Mouse (Mus musculus): Measurements from ENCODE around the gene Mccc1. TPM values are rescaled to one million over a fixed set of nuclear protein-coding genes. Genes with fewer than 3 reads are reported as not detected.

Gene Mccc1
- polyA plus RNA-seq (2012; rRNA removed) = 38.5 and 39.3 TPM in 2 replicates

DNA sequence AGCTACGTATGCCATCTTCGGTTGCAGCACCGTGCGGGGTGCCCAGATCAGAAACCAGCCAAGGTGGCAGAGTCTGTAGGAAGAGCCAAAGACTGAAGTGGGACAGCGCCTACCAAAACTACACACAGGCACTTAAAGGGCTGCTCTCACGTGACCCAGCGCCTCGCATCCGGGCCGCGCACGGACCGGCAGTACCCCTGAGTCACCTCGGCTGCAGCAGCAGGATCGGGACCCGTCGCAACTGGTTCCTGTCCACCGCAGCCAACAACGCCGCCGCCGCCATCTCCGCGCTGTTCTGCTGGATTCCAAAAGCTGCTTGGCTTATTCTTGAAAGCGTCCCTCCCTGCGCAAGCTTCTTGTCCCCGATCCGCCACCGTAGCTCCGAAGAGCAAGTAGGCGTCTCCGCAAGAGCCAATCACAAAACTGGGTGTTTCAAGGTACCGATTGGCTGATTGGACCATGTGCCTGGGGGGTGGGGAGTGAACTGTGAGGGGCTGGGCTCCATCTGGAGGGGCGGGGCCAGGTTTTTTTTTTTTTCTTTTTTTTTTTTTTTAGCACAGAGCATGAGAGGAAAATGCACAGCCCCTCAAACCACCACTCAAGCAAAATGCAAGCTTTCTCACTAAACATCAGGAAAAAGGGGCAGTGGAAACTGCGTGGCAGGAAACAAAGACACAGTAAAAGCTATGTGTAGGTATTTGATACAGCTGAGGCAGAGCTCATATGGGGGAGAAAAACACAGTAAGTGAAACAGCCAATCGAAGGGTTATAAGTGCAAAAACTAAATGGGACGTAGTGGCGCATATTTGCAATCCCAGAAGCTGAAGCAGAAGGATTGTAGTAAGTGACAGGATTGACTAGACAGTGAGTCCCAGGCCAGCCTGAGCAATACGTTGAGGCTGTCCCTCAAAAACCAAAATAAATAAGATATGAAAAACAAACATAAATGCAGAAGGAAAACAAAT, at the start of gene Mccc1:
Mccc1 (minus strand) TSS at position 404 of the 965 bp plus-strand sequence.
- TF ChIP-seq CTCF (IDR thresholded peaks at IDR 0.05; ENCODE audit: borderline replicate concordance, insufficient read depth, low read depth, low read length) (no peak), POLR2A (IDR thresholded peaks at IDR 0.05; ENCODE audit: borderline replicate concordance, insufficient read depth, low read length) (peak; percentile 46; the same call in 1 of the 2 replicates)
- peaks cover 4% of the 10 kb centered on the region; the same call in 1 of the 2 replicates for H3K4me1 ChIP-seq (ENCODE audit: control insufficient read depth, insufficient read depth, low read length)
- peak within 1 kb of the TSS; percentile 84 for H3K4me3 ChIP-seq (replicated peaks; ENCODE audit: insufficient read depth, low read depth, low read length)
- WGBS = 2% methylated on average over 39 of the region's 39 CpGs
- H3K27me3 ChIP-seq (ENCODE audit: control insufficient read depth, insufficient read depth, low read length) = no peaks in the 10 kb centered on the region
- peak within 1 kb of the TSS; percentile 92 for H3K27ac ChIP-seq (ENCODE audit: insufficient read depth, low read length)
- DNase-seq = peak; percentile 98

DNA sequence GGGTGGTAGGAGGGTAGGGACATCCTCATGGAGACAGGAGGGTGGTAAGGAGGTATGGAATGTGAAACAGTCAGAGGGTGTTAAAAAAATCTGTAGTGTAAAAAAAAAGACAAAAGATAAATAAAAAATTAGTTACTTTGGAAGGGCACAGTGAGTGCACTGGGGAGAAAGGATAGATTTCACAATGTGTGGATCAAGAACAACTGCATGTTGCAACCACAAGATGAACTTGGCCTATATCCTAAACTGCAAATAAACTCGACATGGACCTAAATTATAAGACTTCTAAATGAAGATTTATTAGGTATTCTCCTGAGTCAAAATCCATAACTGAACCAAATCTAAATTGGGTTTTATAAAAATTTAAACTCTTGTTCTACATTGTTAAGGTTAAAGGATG, 48.6 kb upstream of the Mccc1 start:
- 71% methylated on average over 1 of the region's 1 CpGs for WGBS
- Histone ChIP-seq H3K27ac (ENCODE audit: insufficient read depth, low read length) (no peak overlapping the region), H3K4me1 (ENCODE audit: control insufficient read depth, insufficient read depth, low read length) (no peaks in the 10 kb centered on the region), H3K4me3 (replicated peaks; ENCODE audit: insufficient read depth, low read depth, low read length) (no peak overlapping the region), H3K27me3 (ENCODE audit: control insufficient read depth, insufficient read depth, low read length) (no peaks in the 10 kb centered on the region)
- TF ChIP-seq CTCF (IDR thresholded peaks at IDR 0.05; ENCODE audit: borderline replicate concordance, insufficient read depth, low read depth, low read length) (no peak), POLR2A (IDR thresholded peaks at IDR 0.05; ENCODE audit: borderline replicate concordance, insufficient read depth, low read length) (no peak)
- DNase-seq = no peak

DNA sequence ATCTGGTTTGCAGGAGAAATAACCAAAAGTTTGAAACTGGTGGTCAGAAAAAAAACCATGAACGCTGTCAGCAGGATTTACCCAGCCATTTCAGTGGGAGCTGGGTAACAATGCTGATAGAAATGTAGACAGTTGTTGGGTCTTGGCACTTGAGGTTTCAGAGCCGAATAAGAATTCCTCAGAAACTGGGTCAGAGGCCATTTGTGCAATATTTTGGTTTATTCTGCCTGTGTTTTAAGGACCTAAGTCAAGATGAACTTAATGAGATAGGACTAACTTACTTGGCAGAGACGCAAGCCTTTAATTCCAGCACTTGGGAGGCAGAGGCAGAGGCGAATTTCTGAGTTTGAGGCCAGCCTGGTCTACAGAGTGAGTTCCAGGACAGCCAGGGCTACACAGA, 44.6 kb upstream of the Mccc1 start:
- Histone ChIP-seq H3K4me3 (replicated peaks; ENCODE audit: insufficient read depth, low read depth, low read length) (no peak overlapping the region), H3K27ac (ENCODE audit: insufficient read depth, low read length) (no peak overlapping the region), H3K27me3 (ENCODE audit: control insufficient read depth, insufficient read depth, low read length) (no peaks in the 10 kb centered on the region), H3K4me1 (ENCODE audit: control insufficient read depth, insufficient read depth, low read length) (no peaks in the 10 kb centered on the region)
- WGBS = 73% methylated on average over 4 of the region's 4 CpGs
- no peak for DNase-seq
- TF ChIP-seq POLR2A (IDR thresholded peaks at IDR 0.05; ENCODE audit: borderline replicate concordance, insufficient read depth, low read length) (no peak), CTCF (IDR thresholded peaks at IDR 0.05; ENCODE audit: borderline replicate concordance, insufficient read depth, low read depth, low read length) (no peak)

DNA sequence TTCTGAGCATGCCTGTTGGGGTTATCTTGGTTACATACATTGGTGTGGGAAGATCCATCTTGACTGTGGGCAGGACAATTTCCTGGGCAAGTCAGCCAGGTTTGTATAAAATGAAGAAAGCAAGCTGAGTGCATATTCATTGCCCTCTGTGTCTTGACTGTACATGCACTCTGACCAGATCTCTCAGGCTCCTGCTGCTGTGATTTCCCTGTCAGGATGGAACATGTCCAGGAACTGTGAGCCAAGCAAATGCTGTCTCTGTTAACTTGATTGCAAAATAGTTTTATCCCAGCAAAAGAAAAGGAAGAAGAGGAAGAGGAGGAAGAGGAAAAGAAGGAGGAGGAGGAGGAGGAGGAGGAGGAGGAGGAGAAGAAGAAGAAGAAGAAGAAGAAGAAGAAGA, 44.0 kb upstream of the Mccc1 start:
- DNase-seq = no peak
- no peak for TF ChIP-seq POLR2A (IDR thresholded peaks at IDR 0.05; ENCODE audit: borderline replicate concordance, insufficient read depth, low read length)
- no peak for TF ChIP-seq CTCF (IDR thresholded peaks at IDR 0.05; ENCODE audit: borderline replicate concordance, insufficient read depth, low read depth, low read length)
- Histone ChIP-seq H3K27me3 (ENCODE audit: control insufficient read depth, insufficient read depth, low read length) (no peaks in the 10 kb centered on the region), H3K4me3 (replicated peaks; ENCODE audit: insufficient read depth, low read depth, low read length) (no peak overlapping the region), H3K27ac (ENCODE audit: insufficient read depth, low read length) (no peak overlapping the region), H3K4me1 (ENCODE audit: control insufficient read depth, insufficient read depth, low read length) (no peaks in the 10 kb centered on the region)

DNA sequence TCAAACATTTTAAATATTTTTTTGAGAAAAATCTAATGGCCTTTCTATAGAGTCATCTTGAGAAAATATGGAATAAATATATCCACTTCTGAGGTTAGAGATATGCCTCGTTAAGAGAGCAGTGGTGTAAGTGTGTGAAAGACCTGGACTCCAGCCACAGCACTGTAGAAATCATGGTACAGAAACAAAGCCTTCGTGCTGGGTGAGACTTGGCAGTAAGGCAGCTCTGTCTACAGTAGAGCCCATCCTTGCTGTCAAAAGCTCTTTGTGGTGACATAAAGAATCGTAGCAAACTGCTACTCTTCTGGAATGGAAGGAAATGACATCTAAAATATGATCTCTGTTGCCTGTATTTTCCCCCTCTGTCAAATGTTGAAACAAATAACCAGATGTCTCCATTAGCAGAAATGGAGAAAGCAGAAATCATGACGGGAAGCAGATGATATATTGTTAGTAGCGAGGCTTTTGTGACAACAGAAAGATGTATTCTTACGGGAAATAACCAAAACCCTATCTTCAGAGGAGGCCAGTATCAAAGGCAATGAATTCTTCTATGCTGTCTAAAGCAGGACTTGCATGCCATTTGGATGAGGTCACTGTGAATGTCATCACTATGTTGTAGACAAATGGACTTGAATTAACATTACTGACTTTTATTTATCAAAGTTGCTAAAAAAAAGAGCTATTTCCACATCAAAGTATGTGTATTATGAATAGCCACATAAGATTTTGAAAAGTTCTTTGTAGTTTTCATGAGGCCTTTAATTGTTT, 31.4 kb upstream of the Mccc1 start:
- Histone ChIP-seq H3K27ac (ENCODE audit: insufficient read depth, low read length) (no peak overlapping the region), H3K27me3 (ENCODE audit: control insufficient read depth, insufficient read depth, low read length) (no peaks in the 10 kb centered on the region), H3K4me1 (ENCODE audit: control insufficient read depth, insufficient read depth, low read length) (no peaks in the 10 kb centered on the region), H3K4me3 (replicated peaks; ENCODE audit: insufficient read depth, low read depth, low read length) (no peak overlapping the region)
- TF ChIP-seq CTCF (IDR thresholded peaks at IDR 0.05; ENCODE audit: borderline replicate concordance, insufficient read depth, low read depth, low read length) = no peak
- TF ChIP-seq POLR2A (IDR thresholded peaks at IDR 0.05; ENCODE audit: borderline replicate concordance, insufficient read depth, low read length) = no peak
- DNase-seq = no peak
- 15% methylated on average over 6 of the region's 6 CpGs for WGBS

DNA sequence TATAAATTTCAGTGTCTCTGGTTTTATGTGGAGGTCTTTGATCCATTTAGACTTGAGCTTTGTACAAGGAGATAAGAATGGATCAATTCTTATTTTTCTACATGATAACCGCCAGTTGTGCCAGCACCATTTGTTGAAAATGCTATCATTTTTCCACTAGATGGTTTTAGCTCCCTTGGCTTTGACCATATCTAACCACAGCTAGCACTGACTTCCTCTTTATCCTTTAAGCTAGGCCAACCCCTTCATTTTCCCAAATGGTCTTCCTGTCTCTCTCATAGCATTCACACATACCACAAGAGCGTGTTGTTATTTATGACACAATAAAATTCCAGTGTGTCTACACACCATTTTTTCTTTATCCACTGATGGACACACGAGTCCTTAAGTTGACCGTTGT, 29.5 kb upstream of the Mccc1 start:
- no peak for DNase-seq
- Histone ChIP-seq H3K4me3 (replicated peaks; ENCODE audit: insufficient read depth, low read depth, low read length) (no peak overlapping the region), H3K4me1 (ENCODE audit: control insufficient read depth, insufficient read depth, low read length) (no peaks in the 10 kb centered on the region), H3K27me3 (ENCODE audit: control insufficient read depth, insufficient read depth, low read length) (no peaks in the 10 kb centered on the region), H3K27ac (ENCODE audit: insufficient read depth, low read length) (no peak overlapping the region)
- WGBS = 92% methylated on average over 4 of the region's 4 CpGs
- TF ChIP-seq POLR2A (IDR thresholded peaks at IDR 0.05; ENCODE audit: borderline replicate concordance, insufficient read depth, low read length) (no peak), CTCF (IDR thresholded peaks at IDR 0.05; ENCODE audit: borderline replicate concordance, insufficient read depth, low read depth, low read length) (no peak)

DNA sequence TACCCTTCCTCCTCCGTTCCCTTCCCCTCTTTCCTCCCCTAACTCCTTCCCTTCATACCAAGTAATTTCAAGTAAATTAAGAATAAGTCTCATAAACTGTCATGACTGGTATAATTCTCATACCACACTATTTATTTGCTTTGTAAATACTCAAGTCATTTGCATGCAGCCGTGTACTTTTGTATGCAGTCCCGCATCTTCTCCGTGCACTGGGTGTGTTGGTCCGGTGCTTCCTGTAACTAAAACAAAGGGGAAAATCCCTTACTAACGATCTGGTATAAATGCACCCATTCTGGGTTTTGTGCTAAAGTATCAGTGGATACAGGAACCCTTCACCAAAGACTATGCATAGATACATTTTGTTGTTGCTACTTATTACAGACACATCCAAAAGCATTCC, 25.3 kb upstream of the Mccc1 start:
- Histone ChIP-seq H3K4me1 (ENCODE audit: control insufficient read depth, insufficient read depth, low read length) (no peaks in the 10 kb centered on the region), H3K4me3 (replicated peaks; ENCODE audit: insufficient read depth, low read depth, low read length) (no peak overlapping the region), H3K27ac (ENCODE audit: insufficient read depth, low read length) (no peak overlapping the region), H3K27me3 (ENCODE audit: control insufficient read depth, insufficient read depth, low read length) (no peaks in the 10 kb centered on the region)
- no peak for TF ChIP-seq POLR2A (IDR thresholded peaks at IDR 0.05; ENCODE audit: borderline replicate concordance, insufficient read depth, low read length)
- no peak for TF ChIP-seq CTCF (IDR thresholded peaks at IDR 0.05; ENCODE audit: borderline replicate concordance, insufficient read depth, low read depth, low read length)
- DNase-seq = no peak
- WGBS = 86% methylated on average over 6 of the region's 6 CpGs
